Mouse (Mus musculus): ENCODE measurements around the gene Cdk8.
A peak's percentile ranks its signal among the peaks of the same experiment; 100 is the strongest.

Gene Cdk8

DNA sequence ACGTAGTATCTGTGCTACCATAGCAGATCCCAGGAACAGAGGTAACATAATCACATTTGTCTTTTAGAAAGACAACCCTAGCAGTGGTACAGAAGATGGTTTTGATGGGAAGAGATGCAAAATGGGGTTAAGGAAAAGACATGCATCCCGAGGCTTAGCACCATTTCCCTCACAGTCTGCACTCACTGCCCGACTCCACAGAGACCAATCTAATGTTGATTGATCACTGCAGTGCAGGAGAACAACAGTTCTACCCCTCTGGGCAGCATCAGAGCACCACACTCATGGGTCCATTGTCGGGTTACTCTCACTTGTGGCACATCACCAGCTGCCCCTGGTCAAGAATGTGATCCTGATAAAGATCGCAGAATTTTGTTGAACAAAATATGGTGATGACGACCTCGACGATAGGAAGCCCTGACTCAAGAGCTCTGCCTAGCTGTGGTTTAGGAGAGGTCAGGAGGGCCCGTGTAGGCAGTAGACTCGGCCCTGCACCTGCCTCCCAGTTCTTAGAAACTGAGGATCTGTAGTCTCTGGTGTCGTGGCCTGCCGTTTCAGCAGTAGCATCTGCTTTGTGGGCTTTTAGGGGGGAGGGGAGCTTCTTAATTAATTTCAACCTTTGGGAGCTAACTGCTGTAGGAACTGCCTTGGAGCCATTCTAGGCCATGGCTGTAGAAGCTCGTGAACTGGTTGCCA lies 51.0 kb downstream of the Cdk8 start:
- no peak for DNase-seq

GRCm38 (mm10) chr5:146283899-146284298 lies 52.9 kb downstream of the Cdk8 start:
- no peak for DNase-seq

DNA sequence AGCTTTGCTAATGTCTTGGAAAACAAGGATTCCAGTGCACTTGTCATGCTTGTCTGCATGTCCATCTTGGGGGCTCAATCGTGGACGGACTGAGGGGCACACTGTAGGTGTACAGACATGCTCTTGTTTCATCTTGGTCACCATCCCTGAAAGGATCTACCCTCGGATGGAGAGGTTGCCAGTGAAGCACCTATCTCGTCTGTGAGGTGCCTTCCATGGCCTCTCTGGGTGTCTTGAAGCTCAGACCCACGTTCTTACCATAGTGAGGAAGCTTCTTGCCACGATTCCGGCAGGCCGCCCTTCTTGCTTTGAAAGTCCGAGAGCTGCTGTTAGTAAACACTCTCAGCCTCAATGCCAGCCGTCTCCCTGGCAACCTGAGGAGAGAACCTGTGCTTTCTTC lies 56.4 kb downstream of the Cdk8 start:
- no peak for DNase-seq

DNA sequence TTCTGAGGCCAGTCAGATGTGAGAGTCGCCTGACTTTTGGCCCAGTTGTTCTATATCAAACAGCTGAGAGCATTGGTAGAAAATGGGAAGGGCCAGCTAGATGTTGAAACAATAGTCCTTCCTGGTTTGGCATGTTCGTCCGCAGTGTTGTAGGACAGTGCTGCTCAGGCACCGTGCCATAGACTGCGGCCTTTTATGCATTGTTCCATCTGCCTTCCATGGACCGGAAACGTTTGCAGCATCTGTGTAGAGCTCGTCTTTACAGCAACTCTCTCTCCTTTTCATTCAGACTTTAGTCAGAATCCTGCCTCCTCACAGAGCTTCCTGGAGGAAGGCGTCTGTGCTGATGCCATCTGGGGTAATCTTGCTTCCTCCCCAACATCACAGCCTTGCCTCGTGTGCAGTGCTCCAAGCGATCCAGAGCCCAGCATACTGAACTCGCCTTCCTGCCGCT lies 57.0 kb downstream of the Cdk8 start:
- DNase-seq, result no peak

DNA sequence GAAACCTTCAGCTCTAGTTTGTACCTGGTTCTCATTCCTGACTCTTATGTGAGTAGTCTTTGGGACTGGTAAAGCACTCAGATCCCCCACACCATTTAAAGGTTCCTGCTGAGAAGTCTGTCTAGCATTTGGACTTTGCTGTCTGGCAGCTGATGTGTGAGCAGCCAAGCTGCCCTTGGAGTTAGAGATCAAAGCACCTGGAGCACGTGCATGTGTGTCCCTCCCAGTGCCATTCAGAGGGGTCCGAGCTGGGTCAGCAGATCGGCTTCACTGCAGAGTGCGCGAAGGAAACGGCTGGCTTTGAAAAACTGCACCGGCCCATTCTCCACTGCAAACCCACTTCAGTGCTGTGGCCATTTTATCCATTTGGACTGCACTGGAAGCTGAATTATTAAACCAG lies 58.9 kb downstream of the Cdk8 start:
- DNase-seq, result no peak

DNA sequence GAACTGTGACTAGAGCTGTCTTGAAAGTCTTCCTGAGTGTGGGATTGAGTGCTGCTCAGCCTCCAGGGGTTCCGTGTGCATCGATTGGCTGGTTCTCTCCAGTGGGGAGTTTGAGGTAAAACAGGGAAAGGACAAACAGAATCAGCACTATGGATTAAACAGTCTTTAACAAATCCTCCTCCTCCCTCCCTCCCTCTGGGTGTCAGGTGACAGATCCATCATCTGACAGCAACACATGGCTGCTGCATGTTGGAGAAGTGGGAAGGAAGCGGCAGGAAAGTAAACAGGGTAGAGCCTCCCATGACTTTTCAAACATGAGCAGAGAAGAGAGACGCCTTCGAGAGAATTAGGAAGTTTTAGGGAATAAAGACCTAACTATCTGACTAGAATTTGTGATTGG lies 59.4 kb downstream of the Cdk8 start:
- DNase-seq, result no peak

DNA sequence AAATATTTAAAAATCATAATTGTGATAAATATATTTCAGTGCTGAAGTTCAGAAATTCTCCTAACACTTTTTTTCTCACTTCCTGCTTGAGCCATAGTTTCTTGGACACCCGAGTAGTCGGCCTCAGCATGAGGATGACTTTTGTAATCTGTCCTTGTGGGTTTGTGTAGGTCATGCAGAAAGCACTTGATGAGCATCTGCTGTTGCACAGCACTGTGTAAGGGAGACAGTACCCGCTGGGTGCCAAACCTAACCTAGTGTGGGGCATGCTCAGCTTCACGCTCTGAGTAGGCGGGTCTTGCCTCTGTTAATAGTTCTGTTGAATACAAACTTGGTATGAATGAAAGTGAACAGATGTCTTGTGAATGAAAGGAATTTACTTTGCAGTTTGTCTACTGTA lies 60.5 kb downstream of the Cdk8 start:
- no peak for DNase-seq

DNA sequence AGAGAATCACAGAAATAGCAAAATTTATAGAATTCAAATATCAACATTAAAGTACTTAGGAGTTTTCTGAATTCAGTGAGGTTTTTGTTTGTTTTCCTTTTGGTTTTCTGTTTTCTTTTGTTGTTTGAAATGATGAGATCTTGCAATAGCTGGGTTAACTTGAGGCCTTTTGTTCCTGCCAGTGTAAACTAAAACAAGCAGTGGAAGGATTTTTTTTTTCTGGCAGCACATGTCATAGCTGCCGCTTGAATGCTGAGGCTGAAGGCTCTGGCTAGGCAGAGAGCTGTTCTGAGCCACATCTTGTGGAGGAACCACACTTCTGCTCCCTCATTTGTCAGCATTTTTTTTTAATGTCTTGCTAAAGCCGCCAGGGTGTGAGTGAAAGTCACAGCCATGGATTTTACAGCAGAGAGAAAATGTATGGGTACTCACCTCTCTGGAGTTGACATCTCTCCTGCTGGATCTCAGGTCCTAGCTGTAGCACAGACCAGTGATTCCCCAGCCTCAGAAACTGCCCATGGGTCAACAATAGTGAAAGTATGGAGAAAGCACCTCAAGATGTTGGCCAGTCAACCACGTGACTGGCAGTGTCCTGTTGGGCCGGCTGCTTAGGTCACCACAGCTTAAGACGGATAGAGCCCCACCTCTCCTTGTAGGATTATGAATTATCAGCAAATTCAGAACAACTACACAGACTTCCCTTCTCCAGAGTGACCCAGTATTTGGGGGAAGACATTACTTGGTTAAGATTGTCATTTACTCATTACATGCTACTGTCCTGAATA lies 62.1 kb downstream of the Cdk8 start:
- DNase-seq, result no peak

- DNase-seq, result no peak
Observed at GRCm38 (mm10) chr5:146293919-146294700, 63.1 kb downstream of the Cdk8 start.

DNA sequence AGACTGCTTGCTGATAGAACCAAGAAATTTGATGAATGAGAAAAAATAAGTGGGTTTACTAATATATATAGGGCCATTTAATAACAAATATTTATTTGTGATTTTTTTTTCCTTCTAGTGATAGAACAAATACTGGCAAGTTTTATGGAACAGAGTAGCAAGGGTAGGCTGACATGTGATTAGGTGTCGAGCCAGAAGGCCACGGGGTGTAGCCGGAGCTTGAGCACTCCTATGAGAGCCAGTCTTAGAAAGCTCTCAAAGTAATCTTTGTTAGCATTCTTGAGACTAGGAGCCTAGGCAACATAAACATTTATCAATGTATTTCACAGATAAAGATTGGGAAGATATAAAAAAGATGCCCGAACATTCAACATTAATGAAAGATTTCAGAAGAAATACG lies 63.8 kb downstream of the Cdk8 start:
- no peak for DNase-seq

DNA sequence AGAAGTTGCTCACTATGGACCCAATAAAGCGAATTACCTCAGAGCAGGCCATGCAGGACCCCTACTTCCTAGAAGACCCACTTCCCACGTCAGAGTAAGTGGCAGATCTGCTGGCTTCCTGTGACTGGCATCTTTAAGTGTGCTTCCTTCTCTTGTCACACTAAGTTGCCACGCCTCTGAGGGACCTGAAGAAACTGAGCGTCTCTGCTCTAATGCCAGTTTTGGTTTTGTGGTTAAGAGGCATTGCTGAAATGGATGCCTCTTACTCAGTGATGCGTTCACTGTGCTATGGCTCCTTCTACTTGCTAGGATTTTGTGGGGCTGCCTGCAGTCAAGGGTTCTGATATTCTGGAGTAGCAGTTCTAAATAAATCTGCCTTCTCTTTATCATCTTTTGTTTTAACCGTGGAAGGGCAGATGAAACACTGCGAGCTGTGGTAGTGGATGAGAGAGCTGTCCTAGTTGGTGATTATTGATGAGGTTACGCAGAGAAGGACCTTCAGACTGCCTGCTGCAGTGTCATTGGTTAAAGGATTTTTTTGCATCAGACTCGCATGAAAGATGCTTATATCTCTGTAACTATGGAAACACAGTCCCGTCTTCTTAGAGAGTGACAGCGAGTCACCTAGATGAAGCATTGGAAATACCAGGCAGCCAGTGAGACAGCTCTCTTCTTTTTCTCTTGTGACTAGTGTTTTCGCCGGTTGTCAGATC lies 67.9 kb downstream of the Cdk8 start:
- no peak for DNase-seq

DNA sequence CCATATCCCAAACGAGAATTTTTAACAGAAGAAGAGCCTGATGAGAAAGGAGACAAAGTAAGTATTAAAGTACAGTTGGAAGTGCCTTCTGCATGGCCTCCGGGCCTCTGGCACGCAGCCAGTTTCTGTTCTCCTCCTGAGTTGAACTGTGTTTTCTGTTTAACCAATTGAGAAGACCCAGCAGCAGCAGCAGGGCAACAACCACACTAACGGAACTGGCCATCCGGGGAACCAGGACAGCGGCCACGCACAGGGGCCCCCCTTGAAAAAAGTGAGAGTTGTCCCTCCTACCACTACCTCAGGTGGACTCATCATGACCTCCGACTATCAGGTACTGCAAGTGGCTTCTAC lies 68.5 kb downstream of the Cdk8 start:
- peak; percentile 54 for DNase-seq

- peak; percentile 80 for DNase-seq
Observed at GRCm38 (mm10) chr5:146303470-146303869, 72.4 kb downstream of the Cdk8 start.

- no peak for DNase-seq
Observed at GRCm38 (mm10) chr5:146307046-146307743, 76.2 kb downstream of the Cdk8 start.

- no peak for DNase-seq
Observed at GRCm38 (mm10) chr5:146307744-146308096, 76.7 kb downstream of the Cdk8 start.

GRCm38 (mm10) chr5:146314538-146314937 lies 83.5 kb downstream of the Cdk8 start:
- no peak for DNase-seq

- DNase-seq, result no peak
Observed at GRCm38 (mm10) chr5:146315268-146315921, 84.4 kb downstream of the Cdk8 start.

DNA sequence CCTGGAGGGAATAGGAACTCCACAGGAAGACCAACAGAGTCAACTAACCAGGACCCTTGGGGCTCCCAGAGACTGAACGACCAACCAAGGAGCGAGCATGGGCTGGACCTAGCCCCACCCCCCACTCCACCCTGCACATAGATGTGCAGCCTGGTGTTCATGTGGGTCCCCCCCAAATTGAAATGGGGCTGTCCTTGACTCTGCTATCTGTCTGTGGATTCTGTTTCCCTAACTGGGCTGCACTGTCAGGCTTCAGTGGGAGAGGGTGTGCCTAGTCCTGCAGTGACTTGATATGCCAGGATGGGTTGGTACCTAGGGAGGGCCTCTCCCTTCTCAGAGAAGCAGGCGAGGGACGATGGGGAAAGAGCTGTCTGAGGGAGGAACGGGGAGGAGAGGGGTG lies 85.3 kb downstream of the Cdk8 start:
- no peak for DNase-seq

DNA sequence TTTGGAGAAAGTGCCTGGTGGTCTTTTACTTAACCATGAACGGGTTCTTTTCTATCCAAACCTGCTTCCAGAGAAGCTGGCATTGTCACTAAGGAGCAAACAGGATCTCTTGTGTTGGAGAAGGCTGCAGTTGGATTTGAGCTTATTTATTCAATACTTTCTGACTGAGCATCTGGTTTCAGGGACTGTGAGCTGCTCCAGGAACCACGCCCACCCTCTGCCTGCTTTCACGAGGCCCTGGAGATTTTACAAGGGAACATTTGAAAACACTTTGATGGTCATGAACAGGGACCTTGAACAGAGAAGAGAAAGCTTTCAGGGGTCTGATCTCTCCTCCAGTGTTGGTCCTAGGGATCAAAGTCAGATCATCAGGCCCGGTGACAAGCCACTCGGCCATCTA lies 87.0 kb downstream of the Cdk8 start:
- DNase-seq, result no peak

DNA sequence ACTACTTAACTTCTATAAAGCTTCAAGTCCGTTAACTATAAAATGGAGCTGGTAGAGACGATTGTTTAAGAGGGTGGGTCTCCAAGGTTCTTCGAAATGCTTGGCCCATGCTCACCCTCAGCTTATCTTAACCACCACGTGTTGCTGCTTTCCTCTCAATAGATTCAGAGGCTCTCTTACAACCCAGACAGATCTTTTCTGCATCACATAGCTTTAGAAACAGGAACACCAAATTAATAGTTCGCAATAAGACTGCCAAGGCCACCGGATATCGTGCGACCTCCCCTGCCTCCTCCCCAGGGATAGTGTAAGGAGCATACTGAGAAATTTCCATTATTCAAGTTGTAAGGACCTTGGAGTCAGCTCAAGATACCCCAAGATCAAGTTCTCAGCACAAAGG lies 87.4 kb downstream of the Cdk8 start:
- DNase-seq, result no peak

GRCm38 (mm10) chr5:146328941-146329340 lies 97.9 kb downstream of the Cdk8 start:
- no peak for DNase-seq

- no peak for DNase-seq
Observed at GRCm38 (mm10) chr5:146329541-146329940, 98.5 kb downstream of the Cdk8 start.

Data from lung, postnatal 14 days (tissue).